Mouse (Mus musculus) heart, embryonic 10.5 days (tissue): ENCODE results near the gene Gas2. TPM values are rescaled to one million over a fixed set of nuclear protein-coding genes. Genes with fewer than 3 reads are reported as not detected.

Experiments
- DNase-seq: peaks from one replicate; pipeline ENCODE4 v3.0.0-alpha.2; 2017; ENCODE audit warnings: low spot score
- H3K27ac ChIP-seq: fragments of 300-500 bp; sonication (generic); 2 replicates; pipeline ENCODE4 v1.5.1; 2016; ENCODE audit warnings: mild to moderate bottlenecking
- H3K27me3 ChIP-seq: fragments of 300-500 bp; sonication (generic); 2 replicates; pipeline ENCODE4 v1.6.1; 2016; ENCODE audit warnings: mild to moderate bottlenecking; ENCODE audit not compliant: poor library complexity, insufficient read depth, severe bottlenecking
- H3K36me3 ChIP-seq: fragments of 300-500 bp; sonication (generic); 2 replicates; pipeline ENCODE4 v1.6.1; 2016; ENCODE audit warnings: mild to moderate bottlenecking, moderate library complexity
- H3K4me1 ChIP-seq: fragments of 300-500 bp; sonication (generic); 2 replicates; pipeline ENCODE4 v1.6.1; 2016; ENCODE audit warnings: mild to moderate bottlenecking
- H3K4me3 ChIP-seq: fragments of 300-500 bp; sonication (generic); 2 replicates; pipeline ENCODE4 v1.5.1; 2016; ENCODE audit warnings: mild to moderate bottlenecking, moderate library complexity
- H3K9me3 ChIP-seq: fragments of 300-500 bp; sonication (generic); 2 replicates; pipeline ENCODE4 v1.6.1; 2016; ENCODE audit warnings: mild to moderate bottlenecking, moderate library complexity
- WGBS: fragments of 180-500 bp; shearing (Covaris S2); methylation state at CpG from one replicate; pipeline ENCODE4 v1.1.7; 2016; 5-methylcytosine and 5-hydroxymethylcytosine counted together
- polyA plus RNA-seq: library from polyadenylated mRNA; unstranded; fragments of >200 nt; fragmentation: Nextera tagmentation; extraction: Ambion mirVana; gene quantifications from 2 replicates; pipeline ENCODE4 v1.2.1, GENCODE M21; 2016

The Gas2 gene
- polyA plus RNA-seq, 1 experiment from 2014 or later, result 11.2 TPM

GRCm38 (mm10) chr7:51893008-51893407 is 31.2 kb downstream of the Gas2 start:
- 74% methylated on average over 4 of the region's 4 CpGs for WGBS
- Histone ChIP-seq H3K4me3 (no peak overlapping the region), H3K27ac (no peak overlapping the region)

GRCm38 (mm10) chr7:51894133-51894801 is 32.5 kb downstream of the Gas2 start:
- H3K27ac ChIP-seq, result no peak overlapping the region
- no peaks in the 10 kb centered on the region for H3K36me3 ChIP-seq
- DNase-seq, result no peak

More at GRCm38 (mm10) chr7:51893008-51893407, 31.2 kb downstream of the Gas2 start:
- Histone ChIP-seq H3K27me3 (no peaks in the 10 kb centered on the region), H3K36me3 (no peaks in the 10 kb centered on the region), H3K4me1 (no peaks in the 10 kb centered on the region), H3K9me3 (no peaks in the 10 kb centered on the region)
- no peak for DNase-seq

GRCm38 (mm10) chr7:51894939-51895338 is 33.1 kb downstream of the Gas2 start:
- H3K27ac ChIP-seq, result no peak overlapping the region
- no peaks in the 10 kb centered on the region for H3K9me3 ChIP-seq
- H3K36me3 ChIP-seq, result no peaks in the 10 kb centered on the region
- DNase-seq, result no peak
- H3K27me3 ChIP-seq, result no peaks in the 10 kb centered on the region
- no peaks in the 10 kb centered on the region for H3K4me1 ChIP-seq
- WGBS, result 59% methylated on average over 2 of the region's 2 CpGs
- H3K4me3 ChIP-seq, result no peak overlapping the region

More at GRCm38 (mm10) chr7:51894133-51894801, 32.5 kb downstream of the Gas2 start:
- Histone ChIP-seq H3K27me3 (no peaks in the 10 kb centered on the region), H3K9me3 (no peaks in the 10 kb centered on the region), H3K4me1 (no peaks in the 10 kb centered on the region), H3K4me3 (no peak overlapping the region)
- 80% methylated on average over 4 of the region's 4 CpGs for WGBS

- no peaks in the 10 kb centered on the region for H3K36me3 ChIP-seq
- H3K9me3 ChIP-seq, result no peaks in the 10 kb centered on the region
- H3K27me3 ChIP-seq, result no peaks in the 10 kb centered on the region
- H3K27ac ChIP-seq, result no peak overlapping the region
- 80% methylated on average over 6 of the region's 6 CpGs for WGBS
- DNase-seq, result no peak
- H3K4me1 ChIP-seq, result no peaks in the 10 kb centered on the region
- no peak overlapping the region for H3K4me3 ChIP-seq
Measured at GRCm38 (mm10) chr7:51899066-51899465, 37.3 kb downstream of the Gas2 start.

GRCm38 (mm10) chr7:51913292-51914050 is 51.7 kb downstream of the Gas2 start:
- Histone ChIP-seq H3K27ac (peak overlapping the region; percentile 47; the same call in 1 of the 2 replicates), H3K36me3 (no peaks in the 10 kb centered on the region), H3K27me3 (no peaks in the 10 kb centered on the region), H3K9me3 (no peaks in the 10 kb centered on the region), H3K4me3 (no peak overlapping the region), H3K4me1 (peaks cover 7% of the 10 kb centered on the region; the same call in 1 of the 2 replicates)
- 74% methylated on average over 3 of the region's 3 CpGs for WGBS
- no peak for DNase-seq

- H3K27me3 ChIP-seq, result no peaks in the 10 kb centered on the region
- no peaks in the 10 kb centered on the region for H3K36me3 ChIP-seq
- 64% methylated on average over 2 of the region's 2 CpGs for WGBS
- H3K4me1 ChIP-seq, result peaks cover 7% of the 10 kb centered on the region; the same call in 1 of the 2 replicates
- H3K4me3 ChIP-seq, result no peak overlapping the region
- no peak for DNase-seq
- no peaks in the 10 kb centered on the region for H3K9me3 ChIP-seq
- peak overlapping the region; percentile 62 for H3K27ac ChIP-seq
Measured at GRCm38 (mm10) chr7:51914132-51914531, 52.3 kb downstream of the Gas2 start.

GRCm38 (mm10) chr7:51928761-51929519 is 67.1 kb downstream of the Gas2 start:
- H3K9me3 ChIP-seq, result no peaks in the 10 kb centered on the region
- H3K27ac ChIP-seq, result no peak overlapping the region
- H3K36me3 ChIP-seq, result no peaks in the 10 kb centered on the region
- 56% methylated on average over 10 of the region's 10 CpGs for WGBS
- no peaks in the 10 kb centered on the region for H3K27me3 ChIP-seq
- H3K4me3 ChIP-seq, result no peak overlapping the region
- no peaks in the 10 kb centered on the region for H3K4me1 ChIP-seq
- DNase-seq, result no peak

- DNase-seq, result no peak
- Histone ChIP-seq H3K9me3 (no peaks in the 10 kb centered on the region), H3K4me1 (no peaks in the 10 kb centered on the region), H3K27ac (no peak overlapping the region), H3K27me3 (no peaks in the 10 kb centered on the region), H3K4me3 (no peak overlapping the region), H3K36me3 (no peaks in the 10 kb centered on the region)
- WGBS, result 87% methylated on average over 4 of the region's 4 CpGs
Measured at GRCm38 (mm10) chr7:51931217-51931616, 69.4 kb downstream of the Gas2 start.

GRCm38 (mm10) chr7:51937337-51937736 is 75.5 kb downstream of the Gas2 start:
- no peak overlapping the region for H3K27ac ChIP-seq
- no peaks in the 10 kb centered on the region for H3K4me1 ChIP-seq
- no peaks in the 10 kb centered on the region for H3K36me3 ChIP-seq
- no peak for DNase-seq
- WGBS, result 77% methylated on average over 1 of the region's 1 CpGs
- no peaks in the 10 kb centered on the region for H3K9me3 ChIP-seq
- H3K4me3 ChIP-seq, result no peak overlapping the region
- no peaks in the 10 kb centered on the region for H3K27me3 ChIP-seq

- no peak overlapping the region for H3K4me3 ChIP-seq
- H3K4me1 ChIP-seq, result no peaks in the 10 kb centered on the region
- H3K27ac ChIP-seq, result no peak overlapping the region
- no peaks in the 10 kb centered on the region for H3K27me3 ChIP-seq
- no peaks in the 10 kb centered on the region for H3K9me3 ChIP-seq
- H3K36me3 ChIP-seq, result no peaks in the 10 kb centered on the region
- no peak for DNase-seq
- 87% methylated on average over 2 of the region's 2 CpGs for WGBS
Measured at GRCm38 (mm10) chr7:51940461-51940860, 78.6 kb downstream of the Gas2 start.

GRCm38 (mm10) chr7:51955424-51956041 is 93.7 kb downstream of the Gas2 start:
- Histone ChIP-seq H3K9me3 (no peaks in the 10 kb centered on the region), H3K27ac (no peak overlapping the region), H3K27me3 (no peaks in the 10 kb centered on the region), H3K36me3 (no peaks in the 10 kb centered on the region), H3K4me1 (peaks cover 8% of the 10 kb centered on the region; the same call in 1 of the 2 replicates), H3K4me3 (no peak overlapping the region)
- DNase-seq, result peak; percentile 76
- 41% methylated on average over 9 of the region's 9 CpGs for WGBS

- peaks cover 8% of the 10 kb centered on the region; the same call in 1 of the 2 replicates for H3K4me1 ChIP-seq
- no peak overlapping the region for H3K4me3 ChIP-seq
- no peaks in the 10 kb centered on the region for H3K9me3 ChIP-seq
- no peak for DNase-seq
- H3K36me3 ChIP-seq, result no peaks in the 10 kb centered on the region
- no peak overlapping the region for H3K27ac ChIP-seq
- no peaks in the 10 kb centered on the region for H3K27me3 ChIP-seq
Measured at GRCm38 (mm10) chr7:51957766-51958165, 96.0 kb downstream of the Gas2 start.
